Mouse (Mus musculus) forebrain, embryonic 13.5 days (tissue): ENCODE results near the gene Ripor1. TPM values are rescaled to one million over a fixed set of nuclear protein-coding genes. Genes with fewer than 3 reads are reported as not detected.

Experiments
- ATAC-seq: fragments of 200-750 bp; cut with Nextera tagmentation; 2 replicates; pipeline ENCODE4 v1.8.0; 2017
- H3K27ac ChIP-seq: fragments of 300-500 bp; sonication (generic); 2 replicates; pipeline ENCODE4 v1.5.1; 2015; ENCODE audit warnings: inconsistent platforms, mild to moderate bottlenecking, moderate library complexity
- H3K27me3 ChIP-seq: fragments of 300-500 bp; sonication (generic); 2 replicates; pipeline ENCODE4 v1.6.1; 2015; ENCODE audit warnings: mild to moderate bottlenecking, inconsistent platforms
- H3K36me3 ChIP-seq: fragments of 300-500 bp; sonication (generic); 2 replicates; pipeline ENCODE4 v1.6.1; 2015; ENCODE audit warnings: mild to moderate bottlenecking, inconsistent platforms; ENCODE audit not compliant: poor library complexity, severe bottlenecking
- H3K4me1 ChIP-seq: fragments of 300-500 bp; sonication (generic); 2 replicates; pipeline ENCODE4 v1.6.1; 2015; ENCODE audit warnings: inconsistent platforms
- H3K4me2 ChIP-seq: fragments of 300-500 bp; sonication (generic); 2 replicates; pipeline ENCODE4 v1.6.1; 2015; ENCODE audit warnings: inconsistent platforms, mild to moderate bottlenecking, moderate library complexity
- H3K4me3 ChIP-seq: fragments of 300-500 bp; sonication (generic); 2 replicates; pipeline ENCODE4 v1.5.1; 2015; ENCODE audit warnings: mild to moderate bottlenecking, inconsistent platforms
- H3K9ac ChIP-seq: fragments of 300-500 bp; sonication (generic); 2 replicates; pipeline ENCODE4 v1.6.1; 2015; ENCODE audit warnings: mild to moderate bottlenecking, inconsistent platforms
- H3K9me3 ChIP-seq: fragments of 300-500 bp; sonication (generic); replicated peaks from 2 replicates; pipeline ENCODE4 v1.6.1; 2016; ENCODE audit warnings: inconsistent platforms
- WGBS: fragments of 180-500 bp; shearing (Covaris S2); methylation state at CpG from one replicate; pipeline ENCODE4 v1.1.7; 2015; 5-methylcytosine and 5-hydroxymethylcytosine counted together
- polyA plus RNA-seq: library from polyadenylated mRNA; unstranded; fragments of >200 nt; fragmentation: Nextera tagmentation; extraction: Ambion mirVana; gene quantifications from 2 replicates; pipeline ENCODE4 v1.2.1, GENCODE M21; 2015

The Ripor1 gene
- polyA plus RNA-seq, 1 experiment from 2014 or later, result 17.6 TPM

- Histone ChIP-seq H3K36me3 (no peaks in the 10 kb centered on the region), H3K27ac (peak within 1 kb of the TSS; percentile 100), H3K4me1 (peaks cover 44% of the 10 kb centered on the region), H3K27me3 (no peaks in the 10 kb centered on the region), H3K9me3 (no peaks in the 10 kb centered on the region), H3K4me3 (peak within 1 kb of the TSS; percentile 90), H3K4me2 (peak within 1 kb of the TSS; percentile 89), H3K9ac (peak within 1 kb of the TSS; percentile 99)
- ATAC-seq, result peak; percentile 92
- under 1% methylated on average over 92 of the region's 126 CpGs for WGBS
These were observed 31.2 kb downstream of the Ripor1 start, which contains the start of gene Ctcf for GRCm38 (mm10) chr8:105636018-105636962. TSS of gene Ctcf (plus strand) at chr8:105636568.

- no peaks in the 10 kb centered on the region for H3K27me3 ChIP-seq
- no peaks in the 10 kb centered on the region for H3K36me3 ChIP-seq
- peak within 1 kb of the TSS; percentile 99 for H3K9ac ChIP-seq
- ATAC-seq, result peak; percentile 52
- peak within 1 kb of the TSS; percentile 100 for H3K27ac ChIP-seq
- peak within 1 kb of the TSS; percentile 90 for H3K4me3 ChIP-seq
- no peaks in the 10 kb centered on the region for H3K9me3 ChIP-seq
- peak within 1 kb of the TSS; percentile 89 for H3K4me2 ChIP-seq
- WGBS, result under 1% methylated on average over 62 of the region's 63 CpGs
- H3K4me1 ChIP-seq, result peaks cover 44% of the 10 kb centered on the region
These were observed 32.0 kb downstream of the Ripor1 start, which contains the start of gene Agrp for GRCm38 (mm10) chr8:105636963-105637510. TSS of gene Agrp (minus strand) at chr8:105637393.

- Histone ChIP-seq H3K27ac (peak overlapping the region; percentile 100), H3K27me3 (no peaks in the 10 kb centered on the region), H3K36me3 (no peaks in the 10 kb centered on the region), H3K4me2 (peak overlapping the region; percentile 89), H3K9me3 (no peaks in the 10 kb centered on the region), H3K4me1 (peaks cover 44% of the 10 kb centered on the region), H3K9ac (peak overlapping the region; percentile 99), H3K4me3 (peak overlapping the region; percentile 90)
- no peak for ATAC-seq
- 0% methylated on average over 11 of the region's 11 CpGs for WGBS
These were observed 32.6 kb downstream of the Ripor1 start for GRCm38 (mm10) chr8:105637601-105638041.

- WGBS, result 88% methylated on average over 4 of the region's 4 CpGs
- H3K4me3 ChIP-seq, result peak overlapping the region; percentile 90
- peak overlapping the region; percentile 89 for H3K4me2 ChIP-seq
- peak overlapping the region; percentile 99; the same call in 1 of the 2 replicates for H3K9ac ChIP-seq
- no peak overlapping the region for H3K27ac ChIP-seq
- H3K27me3 ChIP-seq, result no peaks in the 10 kb centered on the region
- no peaks in the 10 kb centered on the region for H3K9me3 ChIP-seq
- ATAC-seq, result no peak
- peaks cover 44% of the 10 kb centered on the region for H3K4me1 ChIP-seq
- peaks cover 2% of the 10 kb centered on the region for H3K36me3 ChIP-seq
These were observed 33.5 kb downstream of the Ripor1 start for GRCm38 (mm10) chr8:105638510-105638909.

- H3K36me3 ChIP-seq, result peaks cover 13% of the 10 kb centered on the region
- WGBS, result 66% methylated on average over 1 of the region's 1 CpGs
These were observed 34.8 kb downstream of the Ripor1 start for GRCm38 (mm10) chr8:105639835-105640234.

GRCm38 (mm10) chr8:105640511-105640910 lies 35.5 kb downstream of the Ripor1 start:
- no peak for ATAC-seq
- Histone ChIP-seq H3K4me1 (peaks cover 35% of the 10 kb centered on the region), H3K27ac (no peak overlapping the region), H3K9ac (no peak overlapping the region), H3K36me3 (peaks cover 20% of the 10 kb centered on the region), H3K27me3 (no peaks in the 10 kb centered on the region), H3K4me3 (no peak overlapping the region), H3K4me2 (no peak overlapping the region), H3K9me3 (no peaks in the 10 kb centered on the region)
- WGBS, result 85% methylated on average over 2 of the region's 2 CpGs

More at GRCm38 (mm10) chr8:105639835-105640234, 34.8 kb downstream of the Ripor1 start:
- no peak overlapping the region for H3K4me2 ChIP-seq
- no peaks in the 10 kb centered on the region for H3K9me3 ChIP-seq
- no peak overlapping the region for H3K9ac ChIP-seq
- no peak for ATAC-seq
- no peaks in the 10 kb centered on the region for H3K27me3 ChIP-seq
- peaks cover 42% of the 10 kb centered on the region for H3K4me1 ChIP-seq
- no peak overlapping the region for H3K27ac ChIP-seq
- no peak overlapping the region for H3K4me3 ChIP-seq

- peaks cover 44% of the 10 kb centered on the region for H3K36me3 ChIP-seq
- H3K27ac ChIP-seq, result no peak overlapping the region
- no peaks in the 10 kb centered on the region for H3K9me3 ChIP-seq
- H3K4me3 ChIP-seq, result no peak overlapping the region
- WGBS, result 88% methylated on average over 1 of the region's 1 CpGs
- no peaks in the 10 kb centered on the region for H3K27me3 ChIP-seq
- no peak overlapping the region for H3K4me2 ChIP-seq
- H3K9ac ChIP-seq, result no peak overlapping the region
- ATAC-seq, result no peak
- peaks cover 8% of the 10 kb centered on the region for H3K4me1 ChIP-seq
These were observed 40.1 kb downstream of the Ripor1 start for GRCm38 (mm10) chr8:105645205-105645604.

GRCm38 (mm10) chr8:105648929-105649328 lies 43.9 kb downstream of the Ripor1 start:
- H3K27me3 ChIP-seq, result no peaks in the 10 kb centered on the region
- no peaks in the 10 kb centered on the region for H3K4me1 ChIP-seq
- H3K4me2 ChIP-seq, result no peak overlapping the region
- peaks cover 67% of the 10 kb centered on the region for H3K36me3 ChIP-seq
- WGBS, result 97% methylated on average over 1 of the region's 1 CpGs
- no peaks in the 10 kb centered on the region for H3K9me3 ChIP-seq
- no peak overlapping the region for H3K4me3 ChIP-seq
- no peak for ATAC-seq
- H3K27ac ChIP-seq, result no peak overlapping the region
- H3K9ac ChIP-seq, result no peak overlapping the region

GRCm38 (mm10) chr8:105657641-105658040 lies 52.6 kb downstream of the Ripor1 start:
- Histone ChIP-seq H3K27me3 (no peaks in the 10 kb centered on the region), H3K9me3 (no peaks in the 10 kb centered on the region), H3K4me3 (no peak overlapping the region), H3K27ac (no peak overlapping the region), H3K4me1 (no peaks in the 10 kb centered on the region), H3K9ac (no peak overlapping the region), H3K36me3 (peaks cover 24% of the 10 kb centered on the region), H3K4me2 (no peak overlapping the region)
- ATAC-seq, result no peak

GRCm38 (mm10) chr8:105661167-105661566 lies 56.1 kb downstream of the Ripor1 start:
- ATAC-seq, result no peak
- Histone ChIP-seq H3K36me3 (peaks cover 29% of the 10 kb centered on the region), H3K27ac (no peak overlapping the region), H3K4me2 (no peak overlapping the region), H3K4me1 (no peaks in the 10 kb centered on the region), H3K9me3 (no peaks in the 10 kb centered on the region), H3K9ac (no peak overlapping the region), H3K4me3 (no peak overlapping the region), H3K27me3 (no peaks in the 10 kb centered on the region)
- 87% methylated on average over 3 of the region's 3 CpGs for WGBS
